Mouse (Mus musculus): Measurements from ENCODE around the gene Cd2.

Gene Cd2

DNA sequence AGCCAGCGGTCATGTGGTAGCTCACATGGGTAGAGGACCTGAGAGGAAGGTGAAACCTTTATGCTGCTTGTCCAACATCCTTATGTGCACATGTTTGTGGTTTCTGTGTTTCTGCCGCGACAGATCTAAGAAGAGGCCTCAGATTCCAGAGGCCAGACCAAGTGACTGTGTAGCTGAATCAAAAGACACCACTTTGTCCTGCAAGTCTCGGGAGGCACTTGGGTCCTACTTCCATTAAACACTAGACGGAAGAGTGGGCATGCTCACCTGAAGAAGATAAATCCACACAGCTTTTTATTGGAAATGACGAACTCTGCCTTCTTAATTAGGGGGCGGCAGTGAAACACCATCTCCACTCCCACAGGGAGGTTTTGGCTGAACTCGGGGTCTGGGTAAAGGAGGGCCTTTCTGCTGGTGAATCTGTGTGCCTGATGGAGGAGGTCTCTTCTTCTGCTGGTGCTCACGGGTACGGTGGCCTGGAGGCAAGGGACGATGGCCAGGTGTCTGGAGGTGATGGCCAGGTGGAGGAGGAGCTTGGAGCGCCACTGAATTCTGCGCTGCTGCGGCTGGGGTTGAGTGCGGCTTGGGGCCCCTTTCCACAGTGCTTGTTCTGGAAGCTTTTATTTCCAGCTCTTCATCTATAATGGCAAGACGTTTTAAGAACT lies 12.0 kb downstream of the Cd2 start:
- DNase-seq (ENCODE audit: low spot score in 2 of 2), result no peak

DNA sequence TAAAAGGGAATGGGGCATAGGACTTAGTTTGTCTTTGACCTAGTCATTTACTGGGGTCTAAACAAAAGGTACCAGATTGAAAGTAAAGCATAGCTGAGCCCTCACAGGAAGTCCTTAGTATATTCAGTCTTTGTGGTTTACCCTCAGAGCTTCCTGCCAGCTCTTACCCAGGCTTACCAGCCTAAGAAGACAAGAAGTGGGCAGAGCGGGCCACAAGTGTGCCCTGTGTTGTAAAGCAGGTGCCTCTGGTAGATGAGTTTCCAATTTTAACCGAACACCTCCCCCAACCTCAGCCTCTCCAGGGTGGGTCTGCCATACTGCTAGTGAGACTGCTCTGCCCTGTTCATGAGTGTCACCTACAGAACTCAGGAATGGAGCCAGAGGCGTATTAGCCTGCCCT lies 12.9 kb downstream of the Cd2 start:
- no peak for DNase-seq (ENCODE audit: low spot score in 2 of 2)

DNA sequence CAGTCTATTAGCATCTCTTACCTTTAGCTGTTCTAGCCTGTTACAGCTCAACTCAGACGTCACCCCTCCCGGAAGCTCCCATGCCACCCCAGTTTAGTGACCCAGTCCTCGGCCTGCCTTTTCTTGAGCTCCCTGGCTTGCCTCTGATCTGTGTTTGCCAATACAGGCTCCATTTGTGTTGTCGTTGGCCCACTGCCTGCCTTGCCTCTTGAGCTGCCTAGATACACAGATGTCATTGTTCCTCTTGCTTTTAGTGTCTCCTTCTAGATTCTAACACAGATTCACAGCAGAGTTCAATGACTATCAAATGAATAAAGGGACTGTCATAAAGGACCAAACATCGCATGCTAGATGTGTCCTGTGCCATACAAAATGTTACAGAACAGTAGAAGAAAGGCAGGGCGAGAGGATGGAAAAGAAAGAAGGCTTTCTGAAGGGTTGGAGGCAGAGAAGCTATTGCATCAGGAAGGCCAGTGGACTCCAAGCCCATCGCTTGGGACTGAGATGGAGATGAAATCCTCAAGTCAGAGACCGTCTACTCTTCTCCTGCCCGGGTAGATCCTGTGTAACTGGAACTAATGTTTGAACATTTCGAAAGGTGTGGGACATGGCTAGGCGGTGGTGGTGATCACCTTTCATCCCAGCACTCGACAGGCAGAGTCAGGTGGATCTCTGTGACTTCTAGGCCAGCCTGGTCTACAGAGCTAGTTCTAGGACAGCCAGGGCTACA lies 13.5 kb downstream of the Cd2 start:
- DNase-seq (ENCODE audit: low spot score in 2 of 2), result no peak

DNA sequence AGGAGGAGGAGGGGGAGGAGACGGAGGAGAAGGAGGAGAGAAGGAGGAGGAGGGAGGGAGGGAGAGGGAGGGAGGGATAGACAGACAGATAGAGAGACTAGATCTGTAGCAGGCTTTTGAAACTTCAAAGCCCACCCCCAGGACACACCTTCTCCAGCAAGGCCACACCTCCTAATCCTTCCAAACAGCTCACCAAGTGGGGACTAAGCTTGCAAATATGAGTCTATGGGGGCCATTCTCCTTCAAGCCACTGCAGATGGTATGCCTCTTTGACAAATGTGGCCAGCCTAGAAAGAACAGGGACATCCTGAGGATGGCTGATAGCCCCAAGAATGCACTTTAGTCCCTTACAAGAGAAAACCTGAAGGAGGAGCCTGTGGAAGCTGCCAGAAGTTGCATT lies 15.6 kb downstream of the Cd2 start:
- DNase-seq (ENCODE audit: low spot score in 2 of 2), result no peak

- DNase-seq (ENCODE audit: low spot score in 2 of 2), result no peak
Measured at GRCm38 (mm10) chr3:101270833-101271232, 16.9 kb downstream of the Cd2 start.

DNA sequence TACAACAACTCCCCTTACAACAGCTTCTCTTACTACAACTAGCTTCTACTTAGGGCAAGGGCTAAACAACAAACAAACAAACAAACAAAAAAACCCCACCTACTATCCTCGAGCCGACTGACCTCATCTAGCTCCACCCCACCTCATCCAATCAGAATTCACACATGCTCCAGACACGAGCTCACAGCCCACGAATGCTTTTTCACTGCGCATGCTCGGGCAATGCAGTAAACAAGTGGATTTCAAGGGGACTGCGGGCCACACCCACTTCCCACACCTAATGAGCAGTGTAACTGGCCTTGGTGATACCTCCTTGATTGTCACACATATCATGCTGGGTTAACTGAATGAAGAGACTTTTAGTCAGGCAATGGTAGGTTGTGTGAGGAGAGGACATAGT lies 19.4 kb downstream of the Cd2 start:
- no peak for DNase-seq (ENCODE audit: low spot score in 2 of 2)

DNA sequence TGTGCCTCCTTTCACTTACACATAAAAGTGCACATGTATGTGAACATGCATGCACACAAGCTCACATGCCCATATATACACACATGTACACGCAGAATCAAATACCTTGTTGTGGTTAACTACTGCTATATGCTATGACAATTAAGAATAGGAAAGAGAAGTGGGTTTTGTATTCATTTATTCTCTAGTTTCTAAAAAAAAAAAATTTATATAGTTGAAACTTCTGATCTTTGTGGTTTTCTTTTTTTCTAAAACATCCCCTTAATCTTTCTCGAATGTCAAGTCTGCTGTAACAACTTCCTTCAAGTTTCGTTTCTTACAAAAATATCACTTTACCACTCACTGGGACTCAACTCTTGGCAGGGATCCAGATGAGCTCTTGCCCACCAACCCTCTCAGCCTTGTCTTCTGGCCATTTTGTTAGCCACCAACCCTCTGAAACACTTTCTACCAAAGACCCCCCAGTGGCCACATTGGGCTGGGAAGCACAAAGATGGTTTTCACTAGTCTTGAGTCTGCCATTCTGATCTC lies 22.1 kb downstream of the Cd2 start:
- no peak for DNase-seq (ENCODE audit: low spot score in 2 of 2)

- no peak for DNase-seq (ENCODE audit: low spot score in 2 of 2)
Measured at GRCm38 (mm10) chr3:101258976-101259375, 28.8 kb downstream of the Cd2 start.

DNA sequence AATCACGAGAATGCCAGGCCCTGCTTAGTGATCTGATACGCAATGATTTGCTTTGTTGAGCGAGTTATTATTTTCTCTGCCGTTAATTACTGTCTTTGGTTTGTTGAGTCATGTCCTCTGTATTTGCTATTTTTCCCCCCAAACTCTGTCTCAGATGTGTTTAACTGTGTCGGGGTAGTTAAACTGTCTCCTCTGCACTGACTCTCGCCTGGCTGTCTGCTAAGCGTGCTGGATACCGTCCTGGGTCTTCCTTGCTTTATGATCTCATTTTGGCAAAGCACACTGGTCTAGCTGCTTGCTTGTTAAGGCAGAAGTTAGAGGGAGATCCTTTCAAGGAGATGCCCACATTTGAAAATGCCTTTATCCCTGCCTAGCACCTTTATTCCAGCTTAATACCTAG lies 31.6 kb downstream of the Cd2 start:
- no peak for DNase-seq (ENCODE audit: low spot score in 2 of 2)

DNA sequence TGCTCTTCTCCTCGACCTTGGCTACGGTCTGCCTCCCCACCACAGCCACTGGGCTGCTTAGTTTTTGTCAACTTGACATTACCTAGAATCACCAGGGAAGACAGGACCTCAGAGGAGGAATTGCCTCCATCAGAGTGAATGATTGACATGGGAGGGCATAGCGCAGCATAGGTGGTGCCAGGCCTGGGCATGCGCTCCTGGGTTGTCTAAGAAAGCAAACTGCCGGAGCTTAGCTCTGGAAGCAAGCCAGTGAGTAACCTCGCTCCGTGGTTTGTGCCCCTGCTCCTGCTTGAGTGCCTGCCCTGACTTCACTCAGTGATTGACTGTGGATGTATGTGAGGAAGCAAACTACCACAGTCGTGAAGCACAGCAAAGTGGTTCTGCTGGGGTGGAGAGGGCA lies 35.6 kb downstream of the Cd2 start:
- no peak for DNase-seq (ENCODE audit: low spot score in 2 of 2)

DNA sequence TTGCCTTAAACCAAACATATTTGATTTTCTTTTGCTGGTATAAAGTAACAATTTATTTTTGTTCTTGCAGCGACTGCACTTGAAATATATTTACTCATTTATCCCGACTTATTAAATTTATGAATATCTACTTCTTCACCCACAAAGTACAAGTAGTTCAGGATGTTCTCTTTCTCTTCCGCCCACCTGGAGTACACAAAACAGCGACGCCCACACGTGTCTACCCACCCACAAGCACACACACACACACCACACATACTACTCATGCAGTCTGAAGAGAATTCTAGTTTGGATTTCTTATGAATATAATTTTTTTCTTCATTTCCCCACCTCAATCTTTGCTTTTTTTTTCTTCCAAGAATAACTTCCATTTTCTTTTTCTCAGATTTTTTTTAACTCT lies 37.9 kb downstream of the Cd2 start:
- no peak for DNase-seq (ENCODE audit: low spot score in 2 of 2)

- DNase-seq (ENCODE audit: low spot score in 2 of 2), result no peak
Measured at GRCm38 (mm10) chr3:101245212-101245611, 42.5 kb downstream of the Cd2 start.

DNA sequence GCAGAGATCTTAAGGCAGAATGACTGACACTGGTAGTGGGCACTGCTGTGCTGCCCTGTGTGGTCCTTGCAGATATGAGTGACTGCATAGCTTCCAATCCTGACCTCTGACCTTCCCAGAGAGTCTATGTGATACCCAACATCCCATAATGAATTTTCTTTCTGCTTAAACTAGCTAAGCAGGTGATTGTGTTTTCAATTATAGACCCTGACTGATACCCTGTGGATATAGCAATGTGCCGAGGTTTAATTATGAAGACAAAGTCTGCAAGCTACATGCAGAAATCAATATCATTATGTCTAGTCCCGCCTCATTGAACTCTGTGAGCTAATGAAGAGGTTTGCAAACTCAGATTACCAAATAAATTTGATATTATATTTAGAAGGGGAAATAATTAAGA lies 44.7 kb downstream of the Cd2 start:
- no peak for DNase-seq (ENCODE audit: low spot score in 2 of 2)

GRCm38 (mm10) chr3:101241866-101242265 lies 45.9 kb downstream of the Cd2 start:
- no peak for DNase-seq (ENCODE audit: low spot score in 2 of 2)

DNA sequence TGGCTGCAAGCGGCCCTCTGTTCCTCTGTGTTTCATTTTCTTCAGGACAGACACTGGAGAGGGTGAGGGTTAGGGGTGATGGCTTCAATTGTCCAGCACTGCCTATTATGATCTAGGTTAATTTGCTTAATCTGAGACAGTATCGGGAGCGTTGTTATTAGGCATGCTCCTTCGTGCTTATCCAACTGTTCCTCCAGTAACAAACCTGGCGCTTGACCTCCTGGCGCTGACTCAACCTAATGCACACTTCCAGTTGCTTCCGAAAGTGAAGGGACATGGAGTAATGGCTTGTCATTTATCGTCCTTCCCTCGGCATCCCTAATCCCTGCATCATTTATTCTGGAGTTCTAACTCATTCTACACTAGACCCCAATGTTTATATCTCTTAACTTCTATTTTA lies 46.9 kb downstream of the Cd2 start:
- DNase-seq (ENCODE audit: low spot score in 2 of 2), result no peak

GRCm38 (mm10) chr3:101239236-101239635 lies 48.5 kb downstream of the Cd2 start:
- no peak for DNase-seq (ENCODE audit: low spot score in 2 of 2)

- no peak for DNase-seq (ENCODE audit: low spot score in 2 of 2)
Measured at GRCm38 (mm10) chr3:101238695-101239094, 49.0 kb downstream of the Cd2 start.

- no peak for DNase-seq (ENCODE audit: low spot score in 2 of 2)
Measured at GRCm38 (mm10) chr3:101236995-101237808, 50.5 kb downstream of the Cd2 start.

- DNase-seq (ENCODE audit: low spot score in 2 of 2), result no peak
Measured at GRCm38 (mm10) chr3:101236261-101236660, 51.5 kb downstream of the Cd2 start.

- DNase-seq (ENCODE audit: low spot score in 2 of 2), result no peak
Measured at GRCm38 (mm10) chr3:101235321-101235720, 52.4 kb downstream of the Cd2 start.

- DNase-seq (ENCODE audit: low spot score in 2 of 2), result no peak
Measured at GRCm38 (mm10) chr3:101233424-101233823, 54.3 kb downstream of the Cd2 start.

- DNase-seq (ENCODE audit: low spot score in 2 of 2), result no peak
Measured at GRCm38 (mm10) chr3:101232570-101232969, 55.2 kb downstream of the Cd2 start.

DNA sequence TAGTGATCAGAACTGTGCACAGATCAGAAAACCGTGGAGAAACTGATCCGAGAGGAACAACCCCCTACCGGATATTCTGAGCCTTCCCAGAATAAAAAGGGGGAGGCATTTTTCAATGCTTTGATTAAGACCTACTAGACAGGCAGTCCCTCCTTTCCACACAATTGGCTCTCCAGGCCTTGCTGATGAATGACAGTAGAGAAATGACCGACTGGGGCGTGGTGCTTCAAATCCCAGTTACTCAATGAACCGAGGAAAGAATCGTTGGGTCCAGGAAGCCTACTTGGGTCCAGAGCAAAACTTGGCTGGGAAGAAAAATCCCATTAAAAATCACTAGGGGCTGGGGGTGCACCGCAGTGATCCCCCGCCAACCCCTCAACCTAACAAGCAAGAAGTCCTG lies 57.5 kb downstream of the Cd2 start:
- no peak for DNase-seq (ENCODE audit: low spot score in 2 of 2)

Measured in spleen, postnatal 14 days (tissue).